Mouse (Mus musculus): Measurements from ENCODE around the gene Gm33543.

Gene Gm33543

DNA sequence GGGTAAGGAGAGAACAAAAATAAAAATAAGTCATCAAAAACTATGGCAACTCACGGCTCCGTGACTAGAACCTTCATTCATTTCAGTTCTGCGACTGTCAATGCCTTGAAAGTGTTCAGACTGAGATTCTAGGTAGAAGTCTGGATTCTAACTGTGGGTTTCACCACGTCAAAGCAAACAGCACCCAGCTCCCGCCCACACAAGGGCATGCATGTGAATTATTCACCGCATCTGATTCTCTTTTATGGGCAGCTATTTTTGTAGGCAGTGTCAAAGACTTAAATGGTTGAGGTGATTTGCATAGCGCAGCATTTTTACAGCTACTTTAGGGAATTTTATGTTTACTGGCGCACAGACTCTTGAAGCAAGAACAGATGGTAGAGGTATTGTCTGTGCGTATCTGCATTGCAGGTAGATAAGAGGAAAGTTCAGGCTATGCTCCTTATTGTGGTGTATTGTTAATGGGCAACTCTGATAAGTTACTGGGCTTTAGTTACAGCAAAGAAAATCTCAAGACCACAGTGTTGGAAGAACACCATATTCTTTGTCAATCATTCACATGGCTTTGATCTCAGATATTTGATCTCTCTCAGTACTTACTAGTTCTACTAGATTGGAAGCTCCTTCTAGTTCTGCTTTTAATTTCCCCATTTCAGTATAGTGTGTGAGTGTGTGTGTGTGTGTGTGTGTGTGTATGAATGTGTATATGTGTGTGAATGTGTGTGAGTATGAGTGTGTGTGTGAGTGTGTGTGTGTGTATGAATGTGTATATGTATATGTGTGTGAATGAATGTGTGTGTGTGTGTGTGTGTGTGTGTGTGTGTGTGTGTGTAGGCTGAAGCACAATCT lies at the start of gene Gm33543:
Gm33543 (minus strand) TSS at position 142 of the 849 bp plus-strand sequence.
- peak; percentile 67 for DNase-seq (ENCODE audit: low read depth)

DNA sequence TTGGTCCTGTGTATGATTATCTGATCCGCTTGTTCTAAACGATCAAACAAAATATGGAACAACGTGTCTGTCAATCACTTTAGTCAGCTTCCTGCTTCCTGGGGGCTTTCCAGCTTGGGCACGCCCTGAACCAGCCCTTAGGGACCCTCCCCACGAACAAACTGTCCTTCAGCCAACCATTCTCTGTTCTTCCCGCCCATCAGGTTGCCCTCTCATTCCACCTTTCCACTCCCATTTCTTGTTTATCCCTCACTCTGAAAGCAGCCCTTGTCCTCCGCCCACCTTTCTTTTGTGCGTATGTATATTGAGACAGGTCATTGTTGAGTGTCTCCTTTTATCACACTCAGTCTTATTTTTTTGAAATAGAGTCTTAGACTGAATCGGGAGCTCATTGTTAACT lies 49.4 kb upstream of the Gm33543 start:
- peak; percentile 35 for DNase-seq (ENCODE audit: low read depth)

DNA sequence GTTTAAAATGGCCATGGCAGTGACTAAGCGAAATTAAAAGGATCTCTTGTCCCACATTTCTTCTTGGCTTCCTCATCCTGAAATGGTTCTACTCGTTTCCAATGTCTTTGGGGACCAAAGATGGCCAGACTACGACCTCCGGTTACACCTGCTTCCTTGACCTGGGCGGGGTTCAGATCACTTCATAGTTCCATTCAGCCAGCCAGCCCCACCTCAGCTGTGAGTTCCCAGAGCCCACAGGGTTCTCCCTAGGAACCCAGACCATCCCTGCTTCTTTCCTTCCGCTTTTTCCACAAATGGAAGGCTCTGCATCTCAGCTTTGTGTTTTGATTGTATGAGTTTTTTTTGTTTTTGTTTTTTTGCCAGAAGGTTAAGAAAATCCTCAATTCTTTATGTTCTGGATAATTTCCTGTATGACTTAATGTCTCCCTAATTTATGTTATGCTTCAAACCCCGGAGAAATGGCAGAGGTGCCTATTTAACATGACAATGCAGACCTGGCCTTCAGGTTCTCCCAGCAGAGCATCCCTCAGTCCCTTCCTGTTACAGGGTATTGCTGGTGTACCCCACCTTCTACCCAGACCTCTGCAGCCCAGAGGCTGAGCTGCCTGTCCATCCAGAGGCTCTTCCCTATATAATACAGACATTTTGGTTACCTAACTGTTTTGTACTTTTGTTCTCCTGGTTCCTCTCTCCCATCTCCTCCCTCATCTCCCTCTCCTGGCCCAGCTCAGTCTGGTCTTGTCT lies 48.7 kb upstream of the Gm33543 start:
- DNase-seq (ENCODE audit: low read depth), result no peak

DNA sequence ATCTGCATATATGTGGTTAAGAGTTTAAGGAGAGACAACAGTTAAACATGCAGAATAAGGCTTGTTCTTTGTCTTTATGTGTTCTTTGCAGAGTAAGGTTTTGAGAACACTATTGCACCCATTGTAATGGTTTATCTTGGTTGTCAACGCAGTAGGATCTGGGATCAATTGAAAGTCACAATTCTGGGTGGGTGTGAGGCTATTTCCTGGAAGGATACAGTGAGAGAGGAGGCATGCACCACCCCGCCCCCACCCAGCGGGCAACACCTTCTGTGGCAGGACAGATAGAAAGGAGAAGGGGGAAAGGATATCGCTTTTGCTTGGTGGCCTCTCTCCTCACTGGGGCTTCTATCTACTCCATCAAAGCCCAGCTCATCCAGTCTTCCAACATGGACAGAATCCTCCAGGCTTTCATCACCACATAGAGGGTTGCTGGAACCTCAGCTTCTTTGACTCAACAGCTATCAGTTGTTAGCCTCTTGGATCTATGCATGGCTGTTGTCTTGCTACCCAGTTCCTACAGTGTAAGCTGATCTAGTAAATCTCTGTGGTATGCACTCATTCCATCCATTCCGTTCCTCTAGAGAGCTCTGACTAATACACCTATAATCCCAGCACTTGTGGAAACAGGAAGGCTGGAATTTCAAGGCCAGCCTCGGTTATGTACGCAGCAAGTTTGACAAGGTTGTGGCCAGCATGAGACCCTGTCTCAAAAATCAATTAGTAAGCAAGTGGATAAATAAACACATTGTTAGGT lies 41.2 kb upstream of the Gm33543 start:
- DNase-seq (ENCODE audit: low read depth), result no peak

DNA sequence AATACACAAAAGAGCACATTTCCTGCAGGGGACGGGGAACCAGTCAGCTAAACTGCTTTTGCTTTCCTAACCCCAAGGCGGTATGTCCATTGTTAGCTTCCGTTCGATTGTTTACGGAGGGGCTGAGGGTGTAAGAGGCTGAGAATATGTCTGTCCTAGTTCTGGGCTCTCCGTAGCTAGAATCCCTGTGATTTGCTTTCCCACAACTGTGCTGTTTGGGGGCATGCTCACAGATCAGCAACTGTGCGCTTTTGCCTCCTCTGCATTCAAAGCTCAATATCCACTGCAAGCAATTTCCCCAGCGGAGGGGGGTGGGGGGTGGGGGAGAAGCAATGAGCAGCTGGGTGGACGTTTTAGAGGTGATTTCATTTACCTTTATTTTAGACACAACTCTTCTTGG lies 39.3 kb upstream of the Gm33543 start:
- DNase-seq (ENCODE audit: low read depth), result no peak

DNA sequence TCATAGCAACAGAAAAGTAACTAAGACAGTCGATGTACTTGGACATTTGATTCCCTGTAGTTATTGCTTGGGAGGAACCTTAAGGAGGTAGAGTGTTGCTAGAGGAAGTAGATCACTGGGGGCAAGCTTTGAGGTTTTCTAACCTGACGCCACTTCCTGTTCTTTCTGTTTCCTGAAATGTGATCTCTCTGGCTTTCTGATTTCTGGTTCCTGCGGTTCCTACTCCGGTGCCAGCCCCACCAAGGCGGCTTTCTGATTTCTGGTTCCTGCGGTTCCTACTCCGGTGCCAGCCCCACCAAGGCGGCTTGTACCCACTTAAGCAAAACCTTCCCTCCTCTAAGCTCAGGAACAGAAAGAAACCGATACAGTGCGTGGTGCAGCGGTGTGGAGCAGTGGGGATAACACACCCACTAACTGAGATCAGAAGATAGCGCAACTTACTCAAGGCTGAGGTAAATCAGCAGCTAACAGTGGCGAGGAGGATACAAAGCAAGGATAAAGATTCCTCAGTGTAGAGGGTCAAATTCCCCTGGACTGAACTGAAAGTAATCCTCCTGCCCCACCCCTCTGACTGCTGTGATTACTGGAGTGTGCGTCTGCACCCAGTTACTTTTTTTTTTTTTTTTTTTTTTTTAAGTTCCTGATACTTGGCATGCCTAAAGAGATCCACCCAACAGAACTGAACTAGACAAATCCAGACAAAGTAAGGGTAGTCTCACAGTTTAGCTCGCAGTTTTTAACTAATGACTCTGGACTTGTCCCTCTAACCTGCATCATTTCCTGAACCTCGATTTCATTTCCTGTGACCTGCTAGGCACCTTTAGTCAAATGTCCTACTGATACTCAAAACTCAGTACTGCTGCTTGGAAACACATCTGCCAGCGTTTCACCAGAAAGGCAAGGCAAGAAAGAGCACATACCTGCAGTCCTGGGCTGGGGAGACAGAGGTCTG lies 37.5 kb upstream of the Gm33543 start:
- peak; percentile 79 for DNase-seq (ENCODE audit: low read depth)

DNA sequence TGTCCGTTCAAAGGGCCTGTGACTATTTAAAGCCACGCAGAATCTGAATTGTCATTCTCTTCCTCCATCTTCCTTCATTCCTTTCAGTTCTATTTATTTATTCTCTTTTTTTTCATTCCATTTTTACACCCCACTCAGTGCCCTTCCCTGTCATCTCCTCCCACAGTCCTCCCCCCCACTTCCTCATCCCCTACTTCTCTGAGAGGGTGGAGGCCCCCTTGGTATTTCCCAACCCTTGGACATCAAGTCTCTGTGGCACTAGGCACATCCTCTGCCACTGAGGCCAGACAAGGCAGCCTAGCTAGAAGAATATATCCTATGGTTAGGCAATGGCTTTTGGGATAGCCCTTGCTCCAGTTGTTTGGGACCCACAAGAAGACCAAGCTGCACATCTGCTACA lies 28.1 kb upstream of the Gm33543 start:
- DNase-seq (ENCODE audit: low read depth), result no peak

DNA sequence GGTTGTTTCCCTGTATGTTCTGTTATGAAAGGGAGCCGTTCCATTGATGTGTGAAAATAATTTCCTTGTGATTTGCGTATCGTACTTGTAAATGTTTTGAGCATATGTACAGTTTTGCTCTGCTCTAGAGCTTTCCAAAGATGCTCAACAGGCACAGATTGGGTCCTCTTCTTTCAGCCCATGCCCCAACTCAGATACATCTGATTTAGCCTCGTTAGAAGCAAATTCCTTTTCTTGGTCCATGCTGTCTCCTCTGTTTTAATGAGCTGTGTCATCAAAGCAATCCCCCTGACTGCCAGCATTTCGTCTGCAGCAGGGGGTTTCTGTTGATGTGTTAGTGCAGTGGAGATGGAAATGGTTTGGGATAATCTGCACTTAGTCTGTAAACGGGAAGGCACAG lies 25.6 kb upstream of the Gm33543 start:
- DNase-seq (ENCODE audit: low read depth), result no peak

DNA sequence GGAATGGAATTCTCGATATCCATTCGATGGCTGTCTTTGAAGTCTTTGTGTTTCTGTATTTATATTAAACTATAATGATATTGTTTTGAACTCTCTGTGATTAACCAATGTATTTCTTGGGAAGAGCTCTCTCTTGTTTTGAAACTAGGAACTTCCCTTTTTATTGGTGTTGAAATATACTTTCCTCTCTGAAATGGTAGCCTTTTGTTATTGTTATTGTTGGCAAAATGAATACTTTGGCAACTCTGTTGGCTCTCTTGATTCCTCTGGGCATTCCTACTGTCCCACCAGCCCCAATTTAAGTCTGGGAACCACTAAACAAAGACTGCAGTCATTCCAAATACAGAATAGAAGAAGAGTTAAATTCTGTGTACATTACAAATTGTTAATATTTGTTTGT lies 24.9 kb upstream of the Gm33543 start:
- DNase-seq (ENCODE audit: low read depth), result no peak

DNA sequence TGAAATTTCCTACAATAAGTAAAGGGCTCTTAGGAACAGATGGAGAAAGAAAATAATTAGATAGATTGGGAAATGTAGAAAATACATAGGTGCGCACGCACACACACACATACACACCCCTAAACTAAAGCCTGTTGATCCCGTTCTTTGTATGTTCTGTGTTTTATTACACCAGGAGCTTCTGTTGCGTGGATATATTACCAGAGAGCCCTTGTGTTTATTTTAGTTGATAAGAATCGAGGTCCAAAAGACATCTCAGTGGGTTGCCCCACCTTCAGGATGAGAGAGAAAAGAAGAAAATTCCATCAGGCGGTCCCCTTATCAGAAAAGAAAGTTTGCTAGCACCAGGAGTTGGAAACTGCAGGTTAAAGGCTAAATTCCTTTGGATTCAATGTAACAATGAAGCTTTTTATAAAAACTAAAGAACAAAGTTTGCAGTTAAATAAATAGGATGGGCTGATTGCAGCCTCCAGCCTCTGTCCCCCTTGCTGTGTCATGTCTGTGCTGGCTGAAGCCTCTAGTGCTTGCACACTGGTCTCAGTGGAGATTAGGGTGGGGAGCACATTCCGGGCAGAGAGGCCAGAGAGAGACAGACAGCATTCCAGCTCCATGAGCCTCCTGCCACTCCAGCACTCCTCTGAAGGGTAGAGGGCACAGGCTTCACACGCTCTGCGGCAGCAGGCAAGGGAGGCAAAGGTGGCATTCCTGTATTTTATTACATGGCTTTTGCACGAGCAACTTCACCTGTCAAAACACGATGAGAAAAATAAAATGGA lies 21.8 kb upstream of the Gm33543 start:
- no peak for DNase-seq (ENCODE audit: low read depth)

DNA sequence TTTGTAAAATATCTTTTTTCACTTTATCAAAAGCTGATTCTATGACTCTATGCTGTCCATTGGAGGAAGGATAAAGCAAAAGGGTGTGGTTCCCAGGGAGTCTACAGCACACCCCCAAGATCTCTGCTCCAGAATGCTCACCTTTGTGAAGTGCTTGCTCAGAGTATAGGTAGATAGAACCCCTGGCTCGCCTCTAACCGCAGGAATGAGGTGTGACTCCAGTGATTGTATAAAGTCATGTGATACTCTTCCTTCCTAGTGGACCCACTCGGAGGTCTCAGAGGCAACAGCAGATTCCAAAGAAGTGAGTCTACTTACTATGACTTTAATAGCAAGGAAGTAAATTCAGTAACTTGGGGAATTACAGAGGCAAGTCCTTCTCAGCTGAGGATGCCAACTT lies 19.9 kb upstream of the Gm33543 start:
- DNase-seq (ENCODE audit: low read depth), result no peak

DNA sequence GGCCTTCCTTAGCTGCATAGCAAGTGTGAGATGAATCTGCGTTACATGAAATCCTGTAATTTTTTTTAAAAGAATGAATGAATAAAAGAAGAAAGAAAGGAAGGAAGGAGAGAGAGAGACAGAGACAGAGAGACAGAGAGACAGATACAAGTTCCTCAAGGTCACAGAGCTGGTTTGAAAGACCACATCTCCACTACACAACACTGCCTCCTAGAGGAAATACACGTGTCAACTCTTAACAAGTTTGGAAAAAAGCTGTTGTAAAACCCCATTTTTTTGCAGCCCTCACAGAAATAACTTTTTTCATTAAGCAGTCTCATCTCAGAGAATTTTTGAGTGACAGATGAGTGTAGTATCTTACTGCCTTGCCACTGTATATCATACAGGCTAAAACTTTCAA lies 15.4 kb upstream of the Gm33543 start:
- peak; percentile 77 for DNase-seq (ENCODE audit: low read depth)

DNA sequence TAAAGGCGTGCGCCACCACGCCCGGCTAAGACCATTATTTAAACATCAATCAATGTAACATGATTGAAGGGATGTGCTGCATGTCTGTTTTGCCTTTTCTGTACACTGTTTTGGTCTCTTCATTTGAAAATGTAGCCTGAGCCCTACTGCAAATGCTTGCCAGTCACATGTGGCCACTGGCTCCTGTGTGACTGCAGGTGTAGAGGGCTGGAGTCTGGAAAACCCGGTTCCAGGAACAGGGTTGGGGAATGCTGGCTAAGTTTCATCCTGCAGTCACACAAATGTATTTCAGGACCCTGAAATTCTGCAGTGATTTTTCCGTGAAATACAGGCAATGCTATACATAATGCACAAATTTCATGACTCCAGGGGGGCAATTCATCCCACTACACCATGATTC lies 12.7 kb upstream of the Gm33543 start:
- DNase-seq (ENCODE audit: low read depth), result no peak

DNA sequence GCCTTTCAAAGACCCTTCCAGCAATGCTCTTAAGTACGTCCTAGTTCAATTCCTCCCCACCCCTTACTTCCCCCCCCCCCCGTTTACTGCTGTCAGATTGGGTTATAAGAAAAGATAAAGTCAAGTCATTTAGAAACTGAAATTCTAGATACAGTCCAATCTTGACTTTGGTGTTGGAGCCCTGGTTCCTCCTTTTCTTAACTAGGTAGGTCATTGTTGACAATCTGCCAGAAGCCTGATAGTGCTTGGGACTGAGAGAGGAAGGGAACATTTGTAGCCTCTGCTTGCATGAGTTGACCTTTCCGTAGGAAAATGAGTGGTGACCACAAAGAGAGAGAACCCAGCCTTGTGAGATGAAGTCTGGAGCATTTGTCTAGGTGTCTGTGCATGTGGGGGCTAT lies 7.8 kb upstream of the Gm33543 start:
- no peak for DNase-seq (ENCODE audit: low read depth)

DNA sequence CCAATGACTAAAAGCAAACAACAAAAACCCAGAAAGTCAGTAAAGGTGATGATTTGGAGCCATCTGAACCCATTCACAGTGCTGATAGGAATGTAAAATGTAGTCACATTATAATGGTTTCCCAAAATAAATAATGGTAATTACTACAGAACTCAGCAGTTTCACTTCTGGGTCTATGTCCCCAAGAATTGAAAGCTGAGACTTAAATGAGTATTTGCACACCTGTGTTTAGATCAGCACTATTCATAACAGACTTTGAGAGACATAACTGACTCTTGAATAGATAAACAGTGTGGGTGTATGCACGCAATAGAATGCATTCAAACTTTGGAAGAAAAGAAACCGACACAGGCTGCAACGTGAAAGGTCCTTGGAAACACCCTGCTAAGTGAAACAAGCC lies 4.0 kb upstream of the Gm33543 start:
- DNase-seq (ENCODE audit: low read depth), result peak; percentile 23

DNA sequence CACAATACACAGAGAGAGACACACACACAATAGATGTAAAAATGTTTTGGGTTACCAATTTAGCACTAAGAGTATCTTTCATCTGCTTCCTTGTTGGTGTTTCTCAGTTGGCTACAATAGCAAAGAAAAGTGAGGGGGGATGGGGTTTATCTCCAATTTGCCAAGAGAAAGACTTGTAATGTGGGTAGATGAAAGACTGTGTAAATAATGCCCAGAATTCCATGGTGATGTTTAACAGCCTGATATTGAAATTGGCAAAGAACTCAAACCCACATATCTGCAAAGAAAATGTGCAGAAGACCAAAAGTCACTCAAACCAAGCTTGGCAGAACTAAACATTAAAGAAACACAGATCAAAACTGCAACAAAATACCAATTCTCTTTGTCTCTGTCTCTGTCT lies 3.6 kb upstream of the Gm33543 start:
- DNase-seq (ENCODE audit: low read depth), result no peak

DNA sequence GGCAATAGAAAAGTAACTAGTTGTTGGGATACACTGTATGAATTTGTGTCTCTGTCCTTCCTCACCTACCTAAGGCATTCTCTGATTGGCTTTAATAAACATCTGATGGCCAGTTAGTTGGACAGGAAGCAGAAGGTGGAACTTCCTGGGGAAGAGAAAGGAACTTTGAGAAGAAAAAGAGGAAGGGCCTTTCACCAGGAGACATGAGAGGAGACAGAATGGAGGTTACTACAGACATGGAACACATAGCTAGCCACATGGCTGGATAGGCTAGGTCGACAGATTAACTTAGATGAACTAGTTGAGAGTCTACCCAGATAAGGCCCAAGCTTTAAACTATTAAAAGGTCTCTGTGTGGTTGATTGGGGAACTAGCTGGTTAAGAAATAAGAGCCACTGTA lies 1.1 kb upstream of the Gm33543 start:
- DNase-seq (ENCODE audit: low read depth), result no peak

DNA sequence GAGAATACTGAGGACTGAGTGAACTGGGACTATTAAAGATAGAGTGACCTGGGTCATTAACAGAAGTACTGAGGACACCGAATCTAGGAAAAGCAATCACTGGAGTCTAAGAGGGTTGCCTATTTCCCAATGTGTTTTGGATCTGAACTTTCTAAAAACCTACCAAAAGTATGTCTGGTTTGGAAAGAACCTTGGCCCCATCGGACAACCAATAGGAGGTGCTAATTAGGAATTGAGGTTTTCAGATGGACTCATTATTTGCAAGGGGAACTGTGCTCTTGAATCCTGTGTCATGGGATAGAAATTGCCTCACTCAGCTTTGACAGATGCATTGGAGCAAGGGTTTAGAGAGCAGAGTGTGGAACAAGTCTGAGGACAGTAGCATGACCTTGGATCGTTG lies 1.5 kb downstream of the Gm33543 start:
- DNase-seq (ENCODE audit: low read depth), result no peak

DNA sequence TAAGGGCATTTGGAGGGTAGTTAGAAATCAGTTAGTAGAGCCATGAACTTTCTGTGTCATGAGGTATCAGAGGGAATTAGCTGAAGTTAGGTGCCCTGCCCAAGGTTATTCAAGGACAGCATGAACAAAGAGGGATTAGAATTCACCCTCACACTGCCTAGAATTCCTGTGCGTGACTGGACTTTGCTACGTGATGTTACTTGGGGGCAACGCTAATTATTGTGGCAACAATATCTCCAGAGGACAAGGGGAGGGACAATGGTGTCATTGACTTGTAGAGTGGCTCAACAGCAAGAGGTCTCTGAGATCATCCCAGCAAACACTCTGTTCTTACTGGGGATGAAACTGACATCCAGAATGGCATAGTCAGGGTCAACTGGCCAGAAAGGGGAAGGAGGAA lies 2.9 kb downstream of the Gm33543 start:
- no peak for DNase-seq (ENCODE audit: low read depth)

DNA sequence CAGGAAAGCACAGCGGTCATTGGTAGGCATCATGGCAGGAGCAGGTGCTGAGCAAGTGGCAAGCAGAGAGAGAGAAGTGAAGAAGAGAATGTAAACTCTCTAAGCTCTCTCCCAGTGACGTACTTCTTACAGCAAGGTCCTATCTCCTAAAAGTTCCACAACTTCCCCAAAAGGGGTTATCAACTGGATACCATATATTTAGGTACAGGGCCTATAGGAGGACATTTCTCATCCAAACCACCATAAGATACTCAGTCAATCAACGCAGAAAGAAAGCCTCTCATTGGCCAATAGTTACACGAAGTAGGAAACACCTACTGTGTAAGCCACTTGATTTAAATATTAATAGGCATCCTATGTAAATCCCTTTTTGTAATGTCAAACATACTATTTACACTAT lies 3.7 kb downstream of the Gm33543 start:
- DNase-seq (ENCODE audit: low read depth), result no peak
